Mouse (Mus musculus): Measurements from ENCODE around the gene Irx6. TPM values are rescaled to one million over a fixed set of nuclear protein-coding genes. Genes with fewer than 3 reads are reported as not detected.
A peak's percentile ranks its signal among the peaks of the same experiment; 100 is the strongest.

Irx6 gene
- polyA plus RNA-seq, 1 experiment from 2014 or later: not detected

GRCm38 (mm10) chr8:92664207-92664606, 9.9 kb upstream of the Irx6 start:
- H3K27ac ChIP-seq (replicated peaks): no peak overlapping the region
- no peak overlapping the region for H3K9ac ChIP-seq (ENCODE audit: low read length)
- no peak for DNase-seq (ENCODE audit: low spot score)
- H3K9me3 ChIP-seq (ENCODE audit: control insufficient read depth, low read length): no peaks in the 10 kb centered on the region
- H3K4me2 ChIP-seq (replicated peaks; ENCODE audit: low read depth): no peak overlapping the region
- no peaks in the 10 kb centered on the region for H3K4me1 ChIP-seq (replicated peaks; ENCODE audit: control insufficient read depth, insufficient read depth)
- H3K27me3 ChIP-seq (ENCODE audit: control insufficient read depth, insufficient read depth, low read length): no peaks in the 10 kb centered on the region
- H3K4me3 ChIP-seq (ENCODE audit: low read depth, low read length): no peak overlapping the region
- no peaks in the 10 kb centered on the region for H3K36me3 ChIP-seq (ENCODE audit: control insufficient read depth, insufficient read depth, low read length)
- ATAC-seq (ENCODE audit: low FRiP score, low TSS enrichment): no peak
- 12% methylated on average over 4 of the region's 4 CpGs for WGBS
- TF ChIP-seq CTCF (IDR thresholded peaks at IDR 0.05; ENCODE audit: low read depth): no peak
- no peak for TF ChIP-seq EP300 (optimal IDR thresholded peaks at IDR 0.05)

GRCm38 (mm10) chr8:92670236-92670635, 3.9 kb upstream of the Irx6 start:
- WGBS: 74% methylated on average over 11 of the region's 11 CpGs

GRCm38 (mm10) chr8:92670656-92671195, 3.4 kb upstream of the Irx6 start:
- TF ChIP-seq EP300 (optimal IDR thresholded peaks at IDR 0.05): no peak
- no peak for TF ChIP-seq CTCF (IDR thresholded peaks at IDR 0.05; ENCODE audit: low read depth)
- H3K4me1 ChIP-seq (replicated peaks; ENCODE audit: control insufficient read depth, insufficient read depth): peaks cover 4% of the 10 kb centered on the region
- WGBS: 57% methylated on average over 12 of the region's 12 CpGs

More at GRCm38 (mm10) chr8:92670236-92670635, 3.9 kb upstream of the Irx6 start:
- H3K9me3 ChIP-seq (ENCODE audit: control insufficient read depth, low read length): no peaks in the 10 kb centered on the region
- TF ChIP-seq CTCF (IDR thresholded peaks at IDR 0.05; ENCODE audit: low read depth) (no peak), EP300 (optimal IDR thresholded peaks at IDR 0.05) (no peak)
- peaks cover 9% of the 10 kb centered on the region; the same call in 1 of the 2 replicates for H3K27me3 ChIP-seq (ENCODE audit: control insufficient read depth, insufficient read depth, low read length)
- no peak overlapping the region for H3K4me2 ChIP-seq (replicated peaks; ENCODE audit: low read depth)
- DNase-seq (ENCODE audit: low spot score): no peak
- H3K36me3 ChIP-seq (ENCODE audit: control insufficient read depth, insufficient read depth, low read length): no peaks in the 10 kb centered on the region
- ATAC-seq (ENCODE audit: low FRiP score, low TSS enrichment): no peak
- H3K4me3 ChIP-seq (ENCODE audit: low read depth, low read length): no peak overlapping the region
- peaks cover 4% of the 10 kb centered on the region for H3K4me1 ChIP-seq (replicated peaks; ENCODE audit: control insufficient read depth, insufficient read depth)
- H3K27ac ChIP-seq (replicated peaks): no peak overlapping the region
- H3K9ac ChIP-seq (ENCODE audit: low read length): no peak overlapping the region

GRCm38 (mm10) chr8:92671892-92672291, 2.2 kb upstream of the Irx6 start:
- H3K4me2 ChIP-seq (replicated peaks; ENCODE audit: low read depth): no peak overlapping the region

More at GRCm38 (mm10) chr8:92670656-92671195, 3.4 kb upstream of the Irx6 start:
- ATAC-seq (ENCODE audit: low FRiP score, low TSS enrichment) (no peak), DNase-seq (ENCODE audit: low spot score) (no peak)
- Histone ChIP-seq H3K4me2 (replicated peaks; ENCODE audit: low read depth) (no peak overlapping the region), H3K4me3 (ENCODE audit: low read depth, low read length) (no peak overlapping the region), H3K27me3 (ENCODE audit: control insufficient read depth, insufficient read depth, low read length) (peaks cover 10% of the 10 kb centered on the region; the same call in 1 of the 2 replicates), H3K36me3 (ENCODE audit: control insufficient read depth, insufficient read depth, low read length) (no peaks in the 10 kb centered on the region), H3K27ac (replicated peaks) (no peak overlapping the region), H3K9ac (ENCODE audit: low read length) (no peak overlapping the region), H3K9me3 (ENCODE audit: control insufficient read depth, low read length) (no peaks in the 10 kb centered on the region)

GRCm38 (mm10) chr8:92673101-92673500, 987 bp upstream of the Irx6 start:
- TF ChIP-seq EP300 (optimal IDR thresholded peaks at IDR 0.05) (no peak), CTCF (IDR thresholded peaks at IDR 0.05; ENCODE audit: low read depth) (no peak)
- H3K9ac ChIP-seq (ENCODE audit: low read length): no peak overlapping the region

More at GRCm38 (mm10) chr8:92671892-92672291, 2.2 kb upstream of the Irx6 start:
- Histone ChIP-seq H3K4me1 (replicated peaks; ENCODE audit: control insufficient read depth, insufficient read depth) (peaks cover 4% of the 10 kb centered on the region), H3K9me3 (ENCODE audit: control insufficient read depth, low read length) (no peaks in the 10 kb centered on the region), H3K9ac (ENCODE audit: low read length) (no peak overlapping the region), H3K4me3 (ENCODE audit: low read depth, low read length) (no peak overlapping the region), H3K27me3 (ENCODE audit: control insufficient read depth, insufficient read depth, low read length) (peaks cover 11% of the 10 kb centered on the region; the same call in 1 of the 2 replicates), H3K36me3 (ENCODE audit: control insufficient read depth, insufficient read depth, low read length) (no peaks in the 10 kb centered on the region), H3K27ac (replicated peaks) (no peak overlapping the region)
- no peak for ATAC-seq (ENCODE audit: low FRiP score, low TSS enrichment)
- TF ChIP-seq EP300 (optimal IDR thresholded peaks at IDR 0.05): no peak
- TF ChIP-seq CTCF (IDR thresholded peaks at IDR 0.05; ENCODE audit: low read depth): no peak
- DNase-seq (ENCODE audit: low spot score): no peak
- 90% methylated on average over 4 of the region's 4 CpGs for WGBS

GRCm38 (mm10) chr8:92673555-92674243, 389 bp upstream of the Irx6 start:
- Histone ChIP-seq H3K9ac (ENCODE audit: low read length) (no peak overlapping the region), H3K27ac (replicated peaks) (no peak overlapping the region), H3K4me3 (ENCODE audit: low read depth, low read length) (peak overlapping the region; percentile 31), H3K27me3 (ENCODE audit: control insufficient read depth, insufficient read depth, low read length) (peaks cover 22% of the 10 kb centered on the region), H3K9me3 (ENCODE audit: control insufficient read depth, low read length) (no peaks in the 10 kb centered on the region), H3K36me3 (ENCODE audit: control insufficient read depth, insufficient read depth, low read length) (no peaks in the 10 kb centered on the region), H3K4me1 (replicated peaks; ENCODE audit: control insufficient read depth, insufficient read depth) (peaks cover 4% of the 10 kb centered on the region), H3K4me2 (replicated peaks; ENCODE audit: low read depth) (peak overlapping the region; percentile 50)
- ATAC-seq (ENCODE audit: low FRiP score, low TSS enrichment) (peak; percentile 67), DNase-seq (ENCODE audit: low spot score) (peak; percentile 53)
- TF ChIP-seq CTCF (IDR thresholded peaks at IDR 0.05; ENCODE audit: low read depth) (peak; percentile 65), EP300 (optimal IDR thresholded peaks at IDR 0.05) (no peak)
- 1% methylated on average over 27 of the region's 30 CpGs for WGBS

More at GRCm38 (mm10) chr8:92673101-92673500, 987 bp upstream of the Irx6 start:
- 4% methylated on average over 11 of the region's 11 CpGs for WGBS
- Histone ChIP-seq H3K4me2 (replicated peaks; ENCODE audit: low read depth) (peak overlapping the region; percentile 50), H3K4me1 (replicated peaks; ENCODE audit: control insufficient read depth, insufficient read depth) (peaks cover 4% of the 10 kb centered on the region), H3K9me3 (ENCODE audit: control insufficient read depth, low read length) (no peaks in the 10 kb centered on the region), H3K27ac (replicated peaks) (no peak overlapping the region), H3K36me3 (ENCODE audit: control insufficient read depth, insufficient read depth, low read length) (no peaks in the 10 kb centered on the region), H3K4me3 (ENCODE audit: low read depth, low read length) (peak overlapping the region; percentile 31; the same call in 1 of the 2 replicates), H3K27me3 (ENCODE audit: control insufficient read depth, insufficient read depth, low read length) (peaks cover 19% of the 10 kb centered on the region; the same call in 1 of the 2 replicates)
- DNase-seq (ENCODE audit: low spot score) (no peak), ATAC-seq (ENCODE audit: low FRiP score, low TSS enrichment) (no peak)
